Mouse (Mus musculus): ENCODE measurements around the gene Mbnl2.

GRCm38 (mm10) chr14:120289528-120289927, 14.1 kb downstream of the Mbnl2 start:
- TF ChIP-seq EP300 (IDR thresholded peaks at IDR 0.05; ENCODE audit: low read length) (no peak), CTCF (conservative IDR thresholded peaks at IDR 0.05 in 1 of 2, IDR thresholded peaks at IDR 0.05 in 1 of 2; ENCODE audit: low read depth in 2 of 2, low read length in 2 of 2) (no peak), KAT2A (IDR thresholded peaks at IDR 0.05; ENCODE audit: insufficient replicate concordance, low read length) (no peak), CHD1 (IDR thresholded peaks at IDR 0.05; ENCODE audit: low read depth, low read length) (no peak), POLR2A (IDR thresholded peaks at IDR 0.05; ENCODE audit: low read depth, low read length) (no peak), MAFK (IDR thresholded peaks at IDR 0.05; ENCODE audit: insufficient replicate concordance, low read length) (no peak), BHLHE40 (IDR thresholded peaks at IDR 0.05; ENCODE audit: low read depth, low read length) (no peak), MXI1 (IDR thresholded peaks at IDR 0.05; ENCODE audit: low read depth, low read length) (no peak), SMC3 (IDR thresholded peaks at IDR 0.05; ENCODE audit: low read depth, low read length) (no peak), MAZ (IDR thresholded peaks at IDR 0.05; ENCODE audit: low read depth, low read length) (no peak), UBTF (IDR thresholded peaks at IDR 0.05; ENCODE audit: low read depth, low read length) (no peak), ZC3H11A (IDR thresholded peaks at IDR 0.05; ENCODE audit: low read depth, low read length) (no peak), RCOR1 (conservative IDR thresholded peaks at IDR 0.05; ENCODE audit: low read depth, low read length) (no peak), USF2 (conservative IDR thresholded peaks at IDR 0.05; ENCODE audit: low read depth, low read length) (no peak)

Data from CH12.LX (cell line).